Mouse (Mus musculus) layer of hippocampus, adult 8-10 months (tissue): ENCODE measurements around the gene Ccl28. TPM values are rescaled to one million over a fixed set of nuclear protein-coding genes. Genes with fewer than 3 reads are reported as not detected.
"Not testable (repeated sequence)": the region's sequence is repeated elsewhere in the genome, so short reads cannot be mapped to it uniquely, and the experiment has no call there.

Source experiments
- DNase-seq, 2 experiments: peaks; one replicate each; pipeline ENCODE4 v3.0.0; 2022; ENCODE audit warnings: low spot score in 2 of 2
- total RNA-seq, 4 experiments: library from RNA; stranded (reverse); gene quantifications; 2 replicates each; pipeline ENCODE4 v1.2.4; 2022

The Ccl28 gene
- total RNA-seq: 1 to 10 TPM; 1.3 to 2.2 (median 1.7) TPM

GRCm38 (mm10) chr13:119623634-119624033 is at the start of gene Ccl28:
Ccl28 (plus strand) TSS chr13:119623819.
- no peak for DNase-seq

- not testable (repeated sequence) for DNase-seq
These were observed 27.1 kb upstream of the Ccl28 start for GRCm38 (mm10) chr13:119596321-119597211.

- DNase-seq: not testable (repeated sequence)
These were observed 25.2 kb upstream of the Ccl28 start for GRCm38 (mm10) chr13:119598466-119598865.

GRCm38 (mm10) chr13:119599066-119599465 is 24.6 kb upstream of the Ccl28 start:
- peak in 1 of 2 experiments; percentile 39 for DNase-seq

GRCm38 (mm10) chr13:119599498-119599897 is 24.1 kb upstream of the Ccl28 start:
- DNase-seq: not testable (repeated sequence)

- peak in 1 of 2 experiments; percentile 41 for DNase-seq
These were observed 23.5 kb upstream of the Ccl28 start for GRCm38 (mm10) chr13:119600166-119600565.

GRCm38 (mm10) chr13:119602688-119603331 is 20.8 kb upstream of the Ccl28 start:
- not testable (repeated sequence) for DNase-seq

- not testable (repeated sequence) for DNase-seq
These were observed 19.7 kb upstream of the Ccl28 start for GRCm38 (mm10) chr13:119603890-119604289.

- DNase-seq: not testable (repeated sequence)
These were observed 19.3 kb upstream of the Ccl28 start for GRCm38 (mm10) chr13:119604322-119604721.

- DNase-seq: no peak
These were observed 4.8 kb upstream of the Ccl28 start for GRCm38 (mm10) chr13:119618841-119619240.

GRCm38 (mm10) chr13:119619735-119620134 is 3.9 kb upstream of the Ccl28 start:
- peak in 1 of 2 experiments; percentile 22 for DNase-seq

GRCm38 (mm10) chr13:119625952-119626351 is 2.3 kb downstream of the Ccl28 start:
- DNase-seq: not testable (repeated sequence)

- peak; percentile 79 to 84 for DNase-seq
These were observed 8.0 kb downstream of the Ccl28 start for GRCm38 (mm10) chr13:119631482-119632155.

- DNase-seq: no peak
These were observed 8.5 kb downstream of the Ccl28 start for GRCm38 (mm10) chr13:119632156-119632548.

- no peak for DNase-seq
These were observed 11.9 kb downstream of the Ccl28 start for GRCm38 (mm10) chr13:119635496-119635895.

- DNase-seq: no peak
These were observed 14.2 kb downstream of the Ccl28 start for GRCm38 (mm10) chr13:119637837-119638236.

- no peak for DNase-seq
These were observed 14.8 kb downstream of the Ccl28 start for GRCm38 (mm10) chr13:119638449-119638848.

- no peak for DNase-seq
These were observed 15.7 kb downstream of the Ccl28 start for GRCm38 (mm10) chr13:119639302-119639701.

GRCm38 (mm10) chr13:119640504-119640903 is 16.9 kb downstream of the Ccl28 start:
- DNase-seq: no peak

GRCm38 (mm10) chr13:119641145-119641544 is 17.5 kb downstream of the Ccl28 start:
- no peak for DNase-seq

GRCm38 (mm10) chr13:119644769-119645168 is 21.1 kb downstream of the Ccl28 start:
- no peak for DNase-seq

GRCm38 (mm10) chr13:119646511-119646910 is 22.9 kb downstream of the Ccl28 start:
- DNase-seq: no peak
